Mouse (Mus musculus): ENCODE data around the gene Vmn2r5. TPM values are rescaled to one million over a fixed set of nuclear protein-coding genes. Genes with fewer than 3 reads are reported as not detected.
"Not testable (repeated sequence)": the region's sequence is repeated elsewhere in the genome, so short reads cannot be mapped to it uniquely, and the experiment has no call there.

Gene Vmn2r5
- not detected in 3 replicates for total RNA-seq (2017)

- not testable (repeated sequence) for ATAC-seq (replicated peaks; ENCODE audit: insufficient number of reproducible peaks, low FRiP score, low TSS enrichment, poor library complexity, severe bottlenecking)
Measured at GRCm38 (mm10) chr3:64509742-64510141, at the start of gene Vmn2r5. TSS of gene Vmn2r5 (minus strand) at chr3:64509842.

DNA sequence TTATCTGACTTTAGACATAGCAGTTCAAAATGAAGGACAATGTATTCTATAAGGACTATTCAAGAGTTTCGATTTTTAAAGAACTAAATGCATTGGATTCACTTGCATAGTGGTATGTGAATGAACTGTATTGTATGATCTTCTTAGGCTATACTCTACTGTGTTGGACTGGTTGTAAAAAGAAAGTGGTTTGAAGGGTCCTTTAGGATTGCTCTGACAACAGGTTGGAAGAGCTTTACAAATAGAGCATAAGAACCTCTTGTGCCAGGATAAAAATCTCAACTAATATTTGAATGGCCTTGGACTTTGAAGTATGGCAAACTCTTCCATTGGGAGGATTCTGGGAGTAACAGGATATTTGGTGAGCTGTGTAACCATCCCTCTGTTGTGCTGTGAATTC, 13.9 kb upstream of the Vmn2r5 start:
- ATAC-seq (replicated peaks; ENCODE audit: insufficient number of reproducible peaks, low FRiP score, low TSS enrichment, poor library complexity, severe bottlenecking): not testable (repeated sequence)

Other genes starting within 250 kb of the Vmn2r5 start
- not detected in 3 replicates for gene Vmn2r3, start 220.1 kb downstream of the Vmn2r5 start, total RNA-seq (2017)
- not detected in 3 replicates for gene Vmn2r4, start 94.5 kb downstream of the Vmn2r5 start, total RNA-seq (2017)
- gene Vmn2r6, start 56.0 kb upstream of the Vmn2r5 start, total RNA-seq (2017): not detected in 3 replicates

Data from monocyte, adult 5-6 weeks (primary cell).